Mouse (Mus musculus): ENCODE data around the gene Tlk2.

GRCm38 (mm10) chr11:105311291-105311975 lies 132.8 kb downstream of the Tlk2 start:
- TF ChIP-seq CTCF (IDR thresholded peaks at IDR 0.05; ENCODE audit: extremely low read depth, insufficient read length, insufficient replicate concordance, low read depth, low read length) (no peak), POLR2A (IDR thresholded peaks at IDR 0.05; ENCODE audit: low read depth, low read length) (no peak)
